Mouse (Mus musculus) kidney, postnatal 10 days (tissue): ENCODE measurements at regions not wholly inside any gene's neighbourhood (a gene's known extent, or its start where the extent isn't known, plus 50 kb on each side); places are given as distances from the start of the nearest gene placed in this dataset.
A peak's percentile ranks its signal among the peaks of the same experiment; 100 is the strongest.

Experiments
- DNase-seq: peaks from one replicate; pipeline ENCODE4 v3.0.0; 2021; ENCODE audit warnings: mixed read lengths

DNA sequence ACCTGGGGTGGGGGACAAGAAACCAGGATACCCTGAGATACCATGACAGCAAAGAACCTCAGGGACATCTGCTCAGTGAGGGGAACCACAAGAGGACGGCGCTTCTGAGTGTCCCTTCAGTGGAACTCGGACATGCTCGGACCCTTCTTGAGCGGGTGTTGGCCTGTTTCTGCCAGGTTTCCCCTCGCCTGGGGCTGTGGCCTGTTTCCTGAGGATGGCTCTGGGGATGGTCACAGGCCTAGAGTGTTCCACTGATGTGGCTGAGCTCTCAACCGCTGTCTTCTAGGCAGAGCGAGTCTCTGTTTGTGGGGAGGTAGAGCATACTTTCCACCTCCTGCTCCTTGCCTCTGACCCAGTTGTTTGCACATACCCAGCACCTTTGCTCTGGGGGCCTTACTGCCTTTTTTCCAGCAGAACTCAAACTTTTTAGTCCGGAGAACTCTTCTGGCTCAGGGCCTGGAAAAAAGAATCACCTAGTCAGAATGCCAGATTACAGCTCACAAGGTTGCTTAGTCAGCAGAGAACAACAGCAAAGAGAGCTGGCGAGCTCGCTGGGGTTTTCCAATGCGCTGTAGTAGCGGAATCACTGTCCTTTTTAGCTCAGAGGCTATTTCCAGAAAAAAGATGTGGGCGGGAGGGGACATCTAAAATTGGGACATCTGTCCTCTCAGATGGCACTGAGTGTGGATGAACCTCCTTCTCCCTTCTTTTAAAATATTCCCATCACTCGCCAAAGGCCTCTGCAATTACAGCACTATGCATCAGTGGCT is 65.3 kb downstream of the Med10 start:
- DNase-seq: no peak

DNA sequence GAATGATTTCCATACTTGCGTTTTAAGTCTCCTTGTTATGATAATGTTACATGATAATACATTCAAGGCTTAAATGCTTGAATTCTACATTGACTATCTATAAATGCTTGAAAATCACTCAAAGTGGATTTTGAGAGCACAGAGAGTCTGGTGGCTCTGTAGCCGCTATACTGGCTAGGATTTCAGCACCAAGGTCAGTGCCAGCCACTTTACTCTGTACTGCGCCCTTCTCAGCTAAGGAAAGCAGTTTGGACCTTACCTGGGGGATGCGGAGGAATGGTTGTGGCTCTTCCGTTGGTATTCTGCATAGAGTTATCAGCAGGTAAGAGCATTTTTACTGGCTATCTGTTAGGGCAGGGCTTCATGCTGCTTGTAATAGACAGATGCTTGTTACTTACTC is 94.3 kb downstream of the Med10 start:
- peak; percentile 65 for DNase-seq

DNA sequence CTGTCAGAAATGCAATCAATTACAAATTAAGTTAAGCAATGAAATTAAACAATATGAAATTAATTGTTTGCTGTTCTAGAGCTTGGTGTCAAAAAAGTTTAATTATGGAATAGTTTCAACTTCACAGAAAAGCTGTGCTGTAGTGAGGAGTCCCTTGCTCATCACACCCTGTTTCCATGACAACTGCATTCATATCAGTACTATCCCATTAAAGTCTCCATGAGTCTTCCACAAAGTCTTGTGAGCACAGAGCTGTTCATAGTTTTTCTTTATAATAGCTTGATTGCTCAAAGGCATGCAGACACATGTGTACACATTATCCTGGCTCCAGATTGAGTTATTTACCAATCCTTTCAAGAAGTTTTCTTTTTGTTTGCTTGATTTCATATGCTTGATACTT is 98.9 kb downstream of the Med10 start:
- no peak for DNase-seq

DNA sequence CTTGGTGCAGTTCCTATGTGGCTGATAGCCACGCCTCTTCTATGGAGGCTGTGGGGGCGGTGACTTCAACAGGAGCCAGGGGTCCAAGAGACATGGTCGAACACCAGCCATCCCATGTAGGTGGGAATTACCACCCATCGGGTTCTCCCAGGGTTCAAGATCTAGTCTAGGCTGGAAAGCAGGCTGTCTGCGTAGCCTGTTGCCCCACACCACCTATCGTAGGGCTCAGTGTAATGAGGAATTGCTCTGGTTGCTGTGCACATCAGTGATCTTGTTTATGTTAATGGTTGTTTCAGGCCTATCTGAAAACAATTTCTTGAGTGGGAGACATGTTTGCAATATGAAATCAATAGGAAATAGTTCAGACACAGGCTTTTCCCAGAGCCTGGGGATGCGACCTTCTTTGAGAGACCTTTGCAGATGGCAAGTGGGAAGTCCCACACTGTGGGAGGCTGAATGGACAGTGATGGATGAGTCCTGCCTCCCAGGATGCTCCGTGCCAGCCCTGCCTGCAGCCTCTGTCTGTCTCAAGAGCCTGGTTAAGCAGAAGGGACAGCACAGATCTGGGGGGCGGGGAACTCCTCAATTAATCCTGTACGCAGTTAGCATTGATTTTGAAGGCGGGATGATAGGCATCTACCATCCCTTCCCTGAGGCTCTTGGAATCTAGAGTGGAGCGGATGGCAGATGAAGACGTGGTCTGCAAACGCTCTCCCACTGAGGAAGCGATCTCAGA is 104.8 kb downstream of the Med10 start:
- DNase-seq: no peak

DNA sequence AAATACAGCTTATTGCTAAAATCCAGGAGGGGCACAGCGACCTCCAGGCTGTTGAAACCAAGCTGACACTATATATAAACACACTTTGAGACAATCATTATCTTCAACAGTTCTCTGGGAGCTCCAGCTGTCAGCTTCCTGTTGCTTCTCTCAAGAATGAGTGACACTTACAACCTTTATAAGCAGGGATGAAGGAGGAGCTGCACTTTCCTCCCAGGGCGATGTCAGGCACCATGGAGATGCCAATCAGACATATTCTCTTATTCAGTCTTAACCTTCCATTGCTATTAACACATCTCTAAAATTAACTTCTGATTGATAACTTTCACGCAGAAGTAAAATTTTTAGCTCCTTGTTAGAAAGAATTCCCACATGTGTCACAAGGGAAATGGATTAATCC is 113.6 kb downstream of the Med10 start:
- DNase-seq: no peak

DNA sequence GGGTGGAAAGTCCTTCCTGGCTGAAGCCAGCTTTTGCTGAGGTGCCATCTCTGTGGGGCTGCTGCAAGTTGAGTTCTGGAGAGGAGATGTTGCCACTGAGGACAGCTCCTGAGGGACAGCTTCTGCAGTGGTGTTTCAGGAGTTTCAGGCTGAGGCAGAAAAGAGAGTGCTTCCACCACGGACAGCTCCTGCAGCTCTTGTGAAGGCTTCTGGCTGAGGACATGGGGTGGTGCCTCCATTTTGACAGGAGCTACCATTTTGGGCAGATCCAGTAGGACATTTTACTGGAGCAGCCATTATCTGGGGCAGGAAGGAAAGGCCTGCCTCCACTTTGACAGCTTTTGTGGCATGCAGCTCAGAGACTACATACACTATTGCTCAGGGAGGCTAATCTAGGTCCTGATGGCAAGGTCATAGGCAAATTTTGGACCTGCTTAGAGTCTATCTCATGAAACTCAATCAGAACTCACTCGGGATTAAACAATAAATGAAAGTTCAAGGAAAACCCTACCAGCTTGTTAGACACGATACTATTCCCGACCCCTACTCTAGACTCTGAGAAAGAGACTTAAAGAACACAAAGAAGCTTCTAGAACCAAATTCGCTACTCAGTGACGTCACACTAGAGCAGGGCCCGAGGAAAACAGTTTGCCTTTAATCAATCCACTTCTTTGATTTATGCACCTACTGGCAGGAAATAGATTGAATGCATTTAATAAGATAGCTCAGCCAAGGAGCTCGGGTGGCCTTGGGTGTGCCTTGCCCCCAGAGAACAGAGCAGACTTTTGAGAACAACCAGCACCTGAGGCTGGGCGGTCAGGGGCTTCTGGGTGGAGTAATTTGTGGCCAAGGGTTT is 130.7 kb downstream of the Med10 start:
- DNase-seq: peak; percentile 11

DNA sequence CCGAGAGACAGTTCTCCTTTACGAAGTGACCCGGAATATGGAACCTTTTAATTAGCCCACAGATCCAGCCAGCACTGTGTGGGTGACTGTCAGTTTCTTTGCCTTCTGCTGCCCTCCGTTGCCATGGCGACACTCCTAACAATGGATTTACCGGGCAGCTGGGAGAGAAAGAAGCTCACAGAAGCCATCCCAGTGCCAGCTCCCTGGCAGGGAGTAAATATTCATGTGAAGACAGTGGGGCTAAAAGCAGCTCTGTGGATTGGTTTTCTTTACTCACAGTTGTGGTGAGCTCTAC is 131.3 kb downstream of the Med10 start:
- no peak for DNase-seq

DNA sequence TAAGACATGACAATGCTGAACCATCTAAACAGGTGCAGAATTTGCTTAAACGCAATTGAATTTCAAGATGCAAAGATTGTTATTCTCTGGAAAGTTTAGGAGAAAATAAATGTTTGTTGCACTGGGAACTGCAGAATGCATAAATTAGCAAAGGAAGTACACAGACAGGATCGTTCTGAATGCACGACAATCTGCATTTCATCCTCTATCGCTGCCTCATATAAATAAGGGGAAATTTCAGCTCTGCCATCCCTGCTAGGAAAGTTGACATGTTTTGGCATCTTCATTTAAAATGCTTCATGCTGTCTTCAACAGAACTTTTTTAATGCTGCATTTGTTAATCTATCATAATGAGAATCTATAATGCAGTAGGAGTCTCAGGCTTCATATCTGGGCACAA is 137.6 kb downstream of the Med10 start:
- no peak for DNase-seq

DNA sequence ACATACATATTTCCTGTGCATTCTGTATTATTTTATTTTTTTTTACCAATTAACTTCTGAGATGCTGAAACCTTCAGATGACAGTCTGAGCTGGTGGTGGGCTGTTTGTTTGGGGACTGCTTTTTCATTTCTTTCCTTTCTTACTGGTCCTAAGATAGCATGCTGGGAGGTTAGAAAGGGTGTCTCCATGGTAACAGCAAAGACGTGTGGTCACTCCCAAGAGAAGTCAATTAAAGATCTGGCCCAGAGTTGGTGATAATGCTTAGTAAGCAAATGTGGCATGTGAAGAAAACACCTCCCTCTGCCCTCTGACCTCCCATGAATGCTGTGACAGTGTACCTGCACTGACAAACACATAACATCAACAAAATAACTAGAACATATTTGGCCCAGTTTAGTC is 142.5 kb downstream of the Med10 start:
- DNase-seq: no peak

DNA sequence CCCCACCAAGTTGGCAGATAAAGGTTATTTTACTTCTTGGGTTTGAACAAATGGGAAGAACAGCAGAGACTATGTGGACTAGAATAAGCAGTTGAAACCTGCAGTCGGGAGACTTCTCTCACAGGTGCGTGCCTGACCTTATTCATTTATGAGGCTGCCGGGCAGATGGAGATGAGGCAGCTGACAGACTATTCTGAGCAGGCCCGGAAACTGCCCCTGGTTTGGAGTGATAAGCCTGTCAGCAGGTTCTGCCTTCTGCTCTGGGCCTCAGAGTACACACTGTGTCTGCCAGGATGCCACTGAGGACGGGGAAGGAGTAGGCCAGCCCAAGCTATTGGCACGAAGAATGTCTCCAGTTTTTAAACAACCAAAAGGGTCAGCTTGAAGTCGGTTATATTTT is 144.4 kb downstream of the Med10 start:
- no peak for DNase-seq

DNA sequence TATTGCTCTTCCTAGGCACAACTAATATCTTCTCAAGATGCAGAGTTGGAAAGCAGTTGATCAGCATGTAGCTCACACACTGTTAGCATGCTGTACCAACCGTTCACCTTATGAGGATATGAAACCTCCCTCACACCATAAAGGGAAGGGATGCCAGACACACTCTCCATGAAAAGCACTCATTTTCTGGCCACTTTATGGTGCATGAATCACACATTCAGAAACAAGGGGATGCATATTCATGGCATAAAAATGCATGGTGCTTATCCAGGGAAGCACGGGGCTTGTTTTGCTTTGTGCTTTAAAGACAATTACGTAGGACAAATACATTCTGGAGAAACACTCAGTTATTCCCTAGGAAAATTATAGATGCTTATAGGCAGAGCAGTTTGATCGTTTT is 149.9 kb downstream of the Med10 start:
- no peak for DNase-seq

DNA sequence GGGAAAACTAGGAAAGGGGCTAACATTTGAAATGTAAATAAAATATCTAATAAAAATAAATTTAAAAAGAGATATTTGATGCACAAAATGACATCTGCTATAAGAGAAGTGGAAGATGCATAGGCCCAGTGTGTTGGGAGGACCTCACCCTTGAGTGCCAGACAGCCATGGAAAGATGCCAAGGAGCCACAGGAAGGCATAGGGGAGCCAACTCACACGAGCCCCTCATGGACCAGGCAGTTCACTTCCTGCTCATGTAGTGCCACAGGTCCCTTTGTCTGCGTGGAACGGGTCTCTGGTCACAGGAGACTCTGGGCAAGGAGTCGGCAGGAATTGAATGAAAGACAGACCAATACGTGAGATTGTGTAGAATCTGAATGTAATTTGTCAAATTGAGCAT is 152.0 kb downstream of the Med10 start:
- no peak for DNase-seq

DNA sequence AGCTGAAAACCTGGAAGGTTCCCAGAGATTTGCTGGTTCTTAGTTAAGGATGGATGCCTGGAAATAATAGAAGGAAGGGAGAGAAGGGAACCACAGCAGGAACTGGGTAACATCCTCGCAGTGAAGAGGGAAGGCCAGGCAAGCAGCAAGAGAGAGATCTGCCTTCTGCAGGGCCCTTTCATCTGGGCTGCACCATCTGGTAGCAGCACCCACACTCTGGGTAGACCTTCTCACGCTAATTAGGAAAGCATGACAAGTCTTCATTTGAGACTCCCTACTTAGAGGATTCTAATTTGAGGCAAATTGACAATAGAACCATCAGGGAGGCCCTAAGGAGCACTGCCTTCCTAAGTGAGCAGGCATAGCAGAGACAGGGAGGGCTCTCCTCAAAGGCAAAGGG is 153.3 kb downstream of the Med10 start:
- DNase-seq: no peak

DNA sequence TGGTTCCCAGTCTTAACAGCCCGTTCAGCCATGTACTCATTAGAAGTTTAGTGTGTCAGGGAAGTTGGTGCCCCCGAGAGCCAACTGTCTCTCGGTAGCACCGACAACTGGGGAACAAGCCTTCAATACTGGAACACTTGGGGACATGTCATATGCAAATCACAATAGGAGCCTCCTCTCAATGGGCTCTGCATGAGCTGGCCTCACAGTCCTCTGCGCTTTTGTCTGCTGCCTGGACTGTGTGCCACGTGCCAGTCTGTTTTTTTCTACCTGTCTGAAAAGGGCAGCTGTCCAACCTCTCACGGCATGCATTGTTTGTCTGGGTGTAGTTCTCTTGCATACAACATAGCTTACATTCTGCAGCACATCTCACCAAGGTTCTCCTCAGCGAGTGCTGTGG is 161.7 kb downstream of the Med10 start:
- DNase-seq: no peak

DNA sequence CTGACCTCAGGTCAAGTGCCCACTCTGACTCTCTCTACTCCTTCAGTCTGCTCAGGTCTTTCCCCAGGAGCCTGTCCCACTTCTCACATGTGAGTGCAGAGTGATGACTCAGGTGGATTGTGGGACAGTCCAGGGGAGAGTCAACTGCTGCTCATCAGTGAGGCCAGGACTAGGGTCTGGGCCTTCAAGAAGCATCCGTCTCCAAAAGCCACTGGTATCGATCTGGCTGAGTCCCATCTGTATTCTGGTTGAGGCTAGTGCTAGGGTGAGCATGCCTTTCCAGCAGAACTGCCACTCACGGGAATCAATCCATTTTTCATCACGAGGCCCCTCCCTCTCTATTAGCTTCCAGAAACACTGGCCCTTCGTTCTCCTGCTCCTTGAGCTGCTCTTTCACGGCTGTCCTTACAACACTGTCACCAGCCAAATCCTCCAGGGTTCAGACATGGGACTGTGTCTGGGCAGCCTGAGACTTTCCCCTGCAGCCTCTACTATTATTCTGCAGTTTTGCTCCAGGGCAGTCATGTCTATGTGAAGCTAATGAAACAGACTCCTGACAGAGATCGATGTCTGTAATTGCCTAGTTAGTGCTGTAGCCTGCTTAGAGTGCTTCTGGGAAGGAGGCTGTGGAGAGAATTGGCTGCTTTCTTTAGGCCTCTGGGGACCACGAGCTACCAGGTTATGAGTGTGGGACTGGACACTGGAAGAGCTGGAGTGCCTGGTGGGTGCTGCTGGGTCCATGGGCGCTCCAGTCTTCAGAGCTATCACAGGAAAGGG is 169.3 kb downstream of the Med10 start:
- DNase-seq: no peak

DNA sequence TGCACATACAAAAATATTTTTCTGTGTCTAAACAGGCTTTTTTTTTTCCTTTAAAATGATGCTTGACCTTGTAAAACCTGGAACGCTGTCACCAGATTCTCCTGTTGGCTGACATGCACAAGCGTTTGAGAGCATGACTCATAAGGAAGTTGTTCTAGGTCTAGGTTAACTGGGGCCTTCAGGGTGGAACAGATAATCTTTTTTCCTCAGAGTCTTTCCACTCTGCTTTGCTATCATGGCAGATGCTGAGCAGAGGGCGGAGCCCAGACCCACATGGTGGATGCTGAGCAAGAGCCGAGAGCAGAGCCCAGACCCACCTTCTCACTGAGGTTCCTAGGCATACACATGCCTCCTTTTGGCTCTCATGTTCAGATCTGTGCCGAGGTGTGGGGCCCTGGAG is 172.6 kb downstream of the Med10 start:
- no peak for DNase-seq

DNA sequence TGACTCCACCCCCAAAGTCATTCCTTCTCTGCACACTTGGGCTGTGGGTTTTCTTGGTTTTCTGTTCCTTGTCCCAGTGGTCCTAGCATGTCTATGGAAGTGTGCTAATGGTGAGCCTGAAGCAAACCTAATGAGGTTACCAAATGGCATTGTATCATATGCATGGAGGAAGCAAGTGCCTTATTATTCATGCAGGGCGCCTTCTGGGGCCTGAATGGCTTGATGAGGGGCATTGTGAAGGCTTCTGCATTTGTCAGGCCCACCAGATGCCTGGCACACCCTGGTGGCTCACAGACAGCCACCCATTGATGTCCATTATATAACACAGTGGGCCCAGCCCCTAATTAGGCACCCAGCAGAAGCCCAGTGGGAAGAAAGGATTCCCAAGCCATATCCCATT is 182.0 kb downstream of the Med10 start:
- DNase-seq: no peak

DNA sequence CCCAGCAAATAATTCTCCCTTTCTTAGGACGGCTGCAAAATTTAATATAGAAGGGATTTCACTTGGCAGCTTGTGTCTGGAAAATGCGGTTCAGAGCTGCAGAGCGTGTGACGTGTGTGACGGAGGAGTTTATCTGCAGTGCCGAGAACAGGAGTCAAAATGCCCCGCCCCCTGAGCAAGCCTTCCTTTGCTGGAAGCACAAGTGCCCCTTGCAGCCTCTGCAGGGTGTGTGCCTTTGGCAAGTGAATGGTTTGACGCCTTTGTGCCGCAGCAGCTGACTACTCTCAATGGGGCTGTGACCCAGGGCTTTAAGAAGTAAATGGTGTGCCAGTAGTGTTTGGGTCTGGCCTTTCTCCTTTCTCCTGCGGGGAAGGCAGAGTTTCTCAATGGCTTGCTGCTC is 185.0 kb downstream of the Med10 start:
- DNase-seq: peak; percentile 46

DNA sequence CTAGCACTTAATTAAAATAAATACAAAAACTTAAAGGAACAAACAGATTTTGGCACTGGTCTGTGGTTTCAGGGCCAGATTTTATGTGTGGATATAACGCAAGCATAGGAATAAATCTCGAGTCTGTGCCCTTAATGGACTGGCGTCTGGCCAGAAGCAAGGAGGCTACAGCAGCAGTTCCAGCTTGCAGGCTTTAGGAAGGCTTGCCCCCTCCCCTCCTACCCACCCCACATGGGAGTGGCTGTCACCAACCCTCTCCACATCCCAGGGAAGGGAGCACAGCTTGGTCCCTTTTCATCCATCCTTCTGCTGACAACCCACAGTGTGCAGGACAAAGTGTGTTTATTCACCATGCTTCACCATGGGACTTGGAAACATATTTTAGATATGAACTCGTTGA is 186.1 kb downstream of the Med10 start:
- peak; percentile 34 for DNase-seq

DNA sequence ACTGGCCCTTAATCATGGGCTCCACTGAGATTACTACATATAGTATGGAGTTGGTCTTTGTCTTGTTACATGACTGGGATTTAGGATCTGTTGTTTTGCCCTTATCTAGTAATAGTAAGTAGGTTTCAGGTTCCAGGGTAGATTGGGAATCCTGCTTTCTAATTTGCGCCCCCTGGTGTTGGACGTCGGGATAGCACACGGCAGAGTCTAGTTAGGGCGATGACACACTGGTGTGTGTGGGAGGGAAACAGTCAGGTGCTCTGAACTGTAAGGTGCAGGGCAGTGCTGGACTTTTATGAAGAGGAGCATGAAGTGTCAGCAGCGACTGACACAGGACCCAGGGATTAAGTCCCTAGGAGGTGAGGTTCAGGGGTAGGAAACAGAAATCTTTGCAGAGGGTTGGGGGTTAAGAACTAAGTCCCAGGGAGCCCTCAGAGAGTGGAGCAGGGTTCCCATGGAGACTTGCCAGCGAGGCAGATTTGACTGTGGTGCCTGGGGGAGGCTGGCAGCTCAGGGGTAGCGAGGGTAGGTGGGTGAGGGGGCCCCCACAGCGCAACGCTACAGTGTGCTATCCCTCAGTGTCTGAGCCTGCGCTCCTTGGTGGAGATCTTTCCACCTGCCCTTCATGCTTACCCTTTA is 189.2 kb downstream of the Med10 start:
- peak; percentile 70 for DNase-seq

DNA sequence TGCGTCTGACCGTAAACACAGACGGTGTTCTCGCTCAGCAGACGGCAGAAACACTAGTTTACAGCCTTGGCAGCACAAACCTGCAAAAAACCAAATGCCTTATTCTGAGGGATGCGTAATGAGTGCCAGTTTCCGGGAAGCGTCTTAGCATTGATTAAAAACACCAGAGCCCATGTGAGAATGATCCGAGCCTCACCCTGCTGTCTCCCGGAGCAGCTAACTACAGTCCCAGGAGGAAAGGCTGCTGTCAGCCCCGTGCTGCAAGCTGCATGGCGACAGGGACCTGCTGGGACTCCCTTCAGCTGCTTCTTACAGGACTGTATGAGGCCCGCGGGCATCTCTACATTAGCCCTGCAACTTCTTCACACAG is 189.7 kb downstream of the Med10 start:
- no peak for DNase-seq

DNA sequence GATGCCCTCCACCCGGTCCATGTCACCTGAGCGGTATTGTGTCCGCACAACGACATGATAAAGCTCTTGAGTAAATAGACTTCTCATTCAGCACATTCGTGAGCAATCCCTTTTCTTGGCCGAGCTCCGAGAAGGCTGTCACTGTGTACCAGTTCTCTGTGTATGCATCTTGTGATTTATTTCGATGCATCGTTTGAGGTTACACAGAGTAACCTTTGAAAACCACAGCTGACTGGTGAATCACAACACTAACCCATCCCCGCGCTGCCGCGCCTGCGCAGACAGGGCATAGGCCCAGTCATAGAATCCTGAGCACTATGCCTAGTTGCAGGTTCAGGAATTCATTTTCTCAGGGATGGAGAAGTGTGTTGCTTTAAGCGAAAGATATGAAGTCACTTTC is 201.4 kb downstream of the Med10 start:
- no peak for DNase-seq

DNA sequence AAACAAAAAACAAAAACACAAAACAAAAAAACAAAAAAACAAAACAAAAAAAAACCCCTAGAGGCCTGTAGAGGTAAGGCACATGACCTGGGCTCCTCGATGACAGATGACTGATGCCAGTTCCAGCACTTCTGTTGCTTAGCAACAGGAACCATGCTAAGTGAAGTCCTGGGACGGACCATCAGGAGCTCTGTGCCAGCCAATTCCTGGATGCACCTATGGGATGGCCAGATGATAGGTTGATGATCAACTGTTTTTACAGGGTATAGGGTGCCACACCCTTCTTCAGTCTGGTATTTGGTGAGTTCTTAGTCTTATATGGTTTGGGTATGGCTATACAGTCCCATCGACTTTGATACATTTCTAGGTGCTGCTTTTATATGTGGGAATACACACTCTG is 209.9 kb downstream of the Med10 start:
- no peak for DNase-seq
